Mouse (Mus musculus): ENCODE measurements at regions not wholly inside any gene's neighbourhood (a gene's known extent, or its start where the extent isn't known, plus 50 kb on each side); places are given as distances from the start of the nearest gene placed in this dataset.

GRCm38 (mm10) chr5:118334054-118334453 lies 89.0 kb downstream of the 2410131K14Rik start (continued):
- TF ChIP-seq NRF1 (IDR thresholded peaks at IDR 0.05; ENCODE audit: insufficient read depth, low read depth, low read length, poor library complexity, severe bottlenecking) (no peak), UBTF (IDR thresholded peaks at IDR 0.05; ENCODE audit: borderline replicate concordance, insufficient read depth, low read depth, low read length) (no peak)

- H3K79me2 ChIP-seq (ENCODE audit: control insufficient read depth, insufficient read depth, low read length, poor library complexity), result no peaks in the 10 kb centered on the region
- TF ChIP-seq HCFC1 (IDR thresholded peaks at IDR 0.05; ENCODE audit: low read depth, low read length) (no peak), RAD21 (IDR thresholded peaks at IDR 0.05; ENCODE audit: low read depth, low read length) (no peak), KAT2A (conservative IDR thresholded peaks at IDR 0.05; ENCODE audit: low read depth, low read length) (no peak), ZKSCAN1 (IDR thresholded peaks at IDR 0.05; ENCODE audit: low read depth, low read length) (no peak), POLR2A (IDR thresholded peaks at IDR 0.05; ENCODE audit: control insufficient read depth in 1 of 2, insufficient read depth in 1 of 2, low read depth in 1 of 2, low read length in 2 of 2, poor library complexity in 1 of 2) (no peak), ZMIZ1 (IDR thresholded peaks at IDR 0.05; ENCODE audit: low read depth, low read length) (no peak), MAX (IDR thresholded peaks at IDR 0.05; ENCODE audit: low read length) (no peak), CTCF (IDR thresholded peaks at IDR 0.05 in 2 of 3, conservative IDR thresholded peaks at IDR 0.05 in 1 of 3; ENCODE audit: control insufficient read depth in 1 of 3, insufficient read depth in 1 of 3, low read depth in 2 of 3, low read length in 3 of 3, poor library complexity in 1 of 3, severe bottlenecking in 1 of 3) (no peak)
These were observed 93.2 kb downstream of the 2410131K14Rik start for GRCm38 (mm10) chr5:118338186-118338585.

GRCm38 (mm10) chr5:118339676-118340661 lies 94.9 kb downstream of the 2410131K14Rik start:
- Histone ChIP-seq H3K9me3 (replicated peaks; ENCODE audit: insufficient read depth, low read length) (no peaks in the 10 kb centered on the region), H3K36me3 (ENCODE audit: control insufficient read depth in 1 of 2, insufficient read depth in 2 of 2, low read length in 2 of 2) (no peaks in the 10 kb centered on the region), H3K79me2 (ENCODE audit: control insufficient read depth, insufficient read depth, low read length, poor library complexity) (no peaks in the 10 kb centered on the region), H3K4me3 (ENCODE audit: control insufficient read depth in 1 of 2, insufficient read depth in 1 of 2, low read depth in 2 of 2, low read length in 2 of 2) (no peak overlapping the region), H3K27me3 (ENCODE audit: control insufficient read depth in 1 of 2, insufficient read depth in 2 of 2, low read length in 2 of 2) (no peaks in the 10 kb centered on the region), H3K4me1 (ENCODE audit: control insufficient read depth in 1 of 2, insufficient read depth in 2 of 2, low read length in 2 of 2) (no peaks in the 10 kb centered on the region), H3K27ac (ENCODE audit: control insufficient read depth, low read depth, low read length) (no peak overlapping the region), H3K9ac (ENCODE audit: control insufficient read depth, low read depth, low read length, poor library complexity, severe bottlenecking) (no peak overlapping the region)
- no peak for TF ChIP-seq HCFC1 (IDR thresholded peaks at IDR 0.05; ENCODE audit: low read depth, low read length)
- DNase-seq (ENCODE audit: low read depth, low spot score), result no peak

More at GRCm38 (mm10) chr5:118338186-118338585, 93.2 kb downstream of the 2410131K14Rik start:
- no peak overlapping the region for H3K4me3 ChIP-seq (ENCODE audit: control insufficient read depth in 1 of 2, insufficient read depth in 1 of 2, low read depth in 2 of 2, low read length in 2 of 2)
- no peaks in the 10 kb centered on the region for H3K4me1 ChIP-seq (ENCODE audit: control insufficient read depth in 1 of 2, insufficient read depth in 2 of 2, low read length in 2 of 2)
- H3K36me3 ChIP-seq (ENCODE audit: control insufficient read depth in 1 of 2, insufficient read depth in 2 of 2, low read length in 2 of 2), result no peaks in the 10 kb centered on the region
- H3K27ac ChIP-seq (ENCODE audit: control insufficient read depth, low read depth, low read length), result no peak overlapping the region
- no peaks in the 10 kb centered on the region for H3K27me3 ChIP-seq (ENCODE audit: control insufficient read depth in 1 of 2, insufficient read depth in 2 of 2, low read length in 2 of 2)
- DNase-seq (ENCODE audit: low read depth, low spot score), result no peak
- H3K9me3 ChIP-seq (replicated peaks; ENCODE audit: insufficient read depth, low read length), result no peaks in the 10 kb centered on the region
- H3K9ac ChIP-seq (ENCODE audit: control insufficient read depth, low read depth, low read length, poor library complexity, severe bottlenecking), result no peak overlapping the region
